Mouse (Mus musculus): ENCODE data around the gene Mpl. TPM values are rescaled to one million over a fixed set of nuclear protein-coding genes. Genes with fewer than 3 reads are reported as not detected.

The Mpl gene
- total RNA-seq (2021): not detected

DNA sequence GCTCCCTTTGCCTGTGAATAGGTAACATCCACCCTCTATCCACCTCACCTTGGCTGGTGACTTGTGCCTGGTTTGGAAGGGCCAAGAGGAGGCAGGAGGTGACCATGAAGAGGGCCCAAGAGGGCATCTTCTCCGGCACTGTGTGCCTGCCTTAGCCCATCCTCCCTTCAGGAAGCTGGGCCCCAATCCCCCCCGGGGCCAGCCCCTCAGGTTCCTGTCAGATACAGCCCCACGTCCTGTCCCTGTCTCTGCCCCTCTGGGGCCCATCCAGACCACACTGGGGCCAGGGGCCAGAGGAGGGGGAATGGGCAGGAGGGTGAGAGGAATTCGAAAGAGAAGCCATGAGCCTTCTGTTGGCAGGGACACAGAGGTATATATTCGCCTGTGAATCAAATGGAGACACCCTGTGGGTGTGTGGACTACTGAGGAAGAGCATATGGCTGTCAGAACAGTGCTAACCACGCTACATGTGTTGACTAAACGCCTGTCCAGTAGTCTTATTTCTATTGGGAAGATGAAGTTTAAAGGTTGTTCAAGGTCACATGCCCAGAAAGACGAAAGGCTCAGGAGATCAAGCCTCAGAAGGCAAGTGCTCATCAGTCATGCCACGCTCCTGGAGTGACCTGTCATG, at the start of gene Mpl:
Mpl (minus strand) TSS at position 169 of the 631 bp plus-strand sequence.
- DNase-seq: no peak

DNA sequence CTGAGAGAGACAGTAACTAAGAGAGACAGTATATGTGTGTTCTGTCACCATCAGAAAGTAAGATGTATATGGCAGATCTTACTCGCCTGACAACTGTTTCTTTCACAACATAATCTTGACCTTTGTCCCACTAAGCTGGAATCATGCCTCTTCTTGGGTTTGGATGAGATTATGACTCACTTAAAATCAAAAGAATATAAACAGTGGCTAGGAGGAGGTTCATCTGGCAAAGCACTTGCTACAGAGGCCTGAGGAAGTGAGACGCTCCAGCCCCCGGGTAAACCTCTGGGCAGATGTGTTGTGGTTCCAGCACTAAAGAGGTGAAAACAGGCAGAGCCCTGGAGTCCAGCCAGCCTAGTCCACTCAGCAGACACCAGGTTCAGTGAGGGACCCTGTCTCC, 48.2 kb upstream of the Mpl start:
- DNase-seq: no peak

- no peak for DNase-seq
Measured at GRCm38 (mm10) chr4:118500792-118501191, 43.5 kb upstream of the Mpl start.

- no peak for DNase-seq
Measured at GRCm38 (mm10) chr4:118500171-118500724, 42.9 kb upstream of the Mpl start.

GRCm38 (mm10) chr4:118490461-118490860, 33.1 kb upstream of the Mpl start:
- no peak for DNase-seq

DNA sequence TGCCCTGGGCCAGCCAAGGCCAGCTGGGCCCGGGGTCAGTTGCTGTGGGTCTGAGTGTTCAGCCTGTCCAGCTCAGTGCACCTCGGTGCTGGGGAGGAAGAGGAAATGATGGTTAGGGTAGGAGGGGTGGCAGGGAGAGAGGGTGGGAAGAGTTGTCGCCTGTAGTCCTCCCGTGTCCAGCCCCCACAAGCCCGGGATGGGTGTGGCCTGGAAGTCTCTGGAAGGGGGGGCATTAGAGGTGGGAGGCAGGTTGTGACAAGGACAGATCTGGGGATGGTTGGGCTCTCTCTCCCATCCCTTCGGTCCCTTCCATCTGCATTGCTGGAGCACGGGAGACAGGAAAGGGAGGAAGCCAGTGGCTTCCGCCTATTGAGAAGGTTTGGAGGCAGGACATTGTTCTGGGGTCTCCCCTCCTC, 32.4 kb upstream of the Mpl start, which contains the start of gene Tie1:
Tie1 (minus strand) TSS at position 345 of the 416 bp plus-strand sequence.
- no peak for DNase-seq

GRCm38 (mm10) chr4:118476773-118477530, 19.6 kb upstream of the Mpl start:
- no peak for DNase-seq

- DNase-seq: no peak
Measured at GRCm38 (mm10) chr4:118472687-118473086, 15.4 kb upstream of the Mpl start.

DNA sequence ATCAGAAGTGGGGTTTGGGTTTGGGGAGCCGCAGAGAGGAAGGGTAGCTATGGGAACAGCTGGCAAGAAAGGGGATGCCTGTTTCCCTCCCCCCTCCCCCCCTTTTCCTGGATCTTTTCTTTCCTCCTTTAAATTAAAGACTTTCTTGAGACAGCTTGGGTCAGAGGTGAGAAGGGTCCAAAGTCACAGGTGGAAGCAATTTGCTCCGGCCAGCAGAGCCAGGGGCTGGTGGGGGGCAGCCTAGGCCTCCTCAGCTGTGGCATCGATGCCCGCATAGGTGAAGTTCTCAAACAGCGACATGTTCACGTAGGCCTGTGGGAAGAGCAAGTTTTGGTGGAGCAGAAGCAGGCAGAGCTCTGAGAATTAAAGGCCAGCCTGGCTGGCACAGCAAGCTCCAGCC, 14.0 kb upstream of the Mpl start:
- DNase-seq: no peak

- no peak for DNase-seq
Measured at GRCm38 (mm10) chr4:118465697-118466163, 8.4 kb upstream of the Mpl start.

DNA sequence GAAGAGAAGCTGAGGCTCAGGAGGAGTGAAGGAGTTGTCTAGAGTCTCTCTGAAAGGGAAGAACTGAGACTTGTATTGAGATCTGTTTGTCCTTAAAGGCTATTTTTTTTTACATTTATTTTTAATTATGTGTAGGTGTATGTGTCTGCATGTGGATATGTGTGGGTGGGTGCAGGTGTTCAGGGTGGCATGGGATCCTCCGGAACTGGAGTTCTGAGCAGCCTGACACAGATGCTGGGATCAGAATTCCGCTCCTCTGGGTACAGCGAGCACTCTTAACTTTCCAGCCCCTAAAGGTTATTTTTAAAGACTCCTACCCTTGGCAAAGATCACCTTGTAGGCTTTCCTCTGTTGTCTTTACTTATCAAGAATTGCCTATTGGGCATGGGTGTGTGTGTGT, 7.6 kb upstream of the Mpl start:
- DNase-seq: no peak

GRCm38 (mm10) chr4:118446415-118447153, 10.7 kb downstream of the Mpl start:
- no peak for DNase-seq

- no peak for DNase-seq
Measured at GRCm38 (mm10) chr4:118445781-118446414, 11.4 kb downstream of the Mpl start.

- no peak for DNase-seq
Measured at GRCm38 (mm10) chr4:118445088-118445487, 12.2 kb downstream of the Mpl start.

DNA sequence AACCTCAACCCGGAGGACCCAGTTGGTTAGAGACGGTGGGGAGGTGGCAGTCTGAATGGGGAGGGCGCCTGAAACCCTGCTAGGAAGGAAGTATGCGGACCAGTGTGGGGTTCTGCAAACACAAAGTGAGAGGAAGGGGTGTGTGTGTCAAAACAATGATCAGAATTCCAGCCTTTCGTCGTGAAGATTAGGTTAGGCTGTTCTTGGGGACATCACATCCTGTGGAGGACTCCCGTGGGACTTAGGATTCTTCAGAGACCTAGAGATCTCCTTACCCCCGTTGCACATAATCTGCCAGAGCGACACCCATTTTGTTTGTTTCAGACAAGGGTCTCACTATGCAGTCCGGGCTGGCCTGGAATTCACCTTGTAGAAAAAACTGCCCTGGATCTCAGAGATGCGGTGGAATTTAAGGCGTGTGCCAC, 19.5 kb downstream of the Mpl start:
- DNase-seq: no peak

GRCm38 (mm10) chr4:118436820-118437603, 20.3 kb downstream of the Mpl start, which contains the start of gene Cdc20:
TSS of gene Cdc20 (minus strand) at chr4:118437352.
- peak; percentile 83 to 86 for DNase-seq

GRCm38 (mm10) chr4:118432332-118432731, 25.0 kb downstream of the Mpl start:
- DNase-seq: no peak

DNA sequence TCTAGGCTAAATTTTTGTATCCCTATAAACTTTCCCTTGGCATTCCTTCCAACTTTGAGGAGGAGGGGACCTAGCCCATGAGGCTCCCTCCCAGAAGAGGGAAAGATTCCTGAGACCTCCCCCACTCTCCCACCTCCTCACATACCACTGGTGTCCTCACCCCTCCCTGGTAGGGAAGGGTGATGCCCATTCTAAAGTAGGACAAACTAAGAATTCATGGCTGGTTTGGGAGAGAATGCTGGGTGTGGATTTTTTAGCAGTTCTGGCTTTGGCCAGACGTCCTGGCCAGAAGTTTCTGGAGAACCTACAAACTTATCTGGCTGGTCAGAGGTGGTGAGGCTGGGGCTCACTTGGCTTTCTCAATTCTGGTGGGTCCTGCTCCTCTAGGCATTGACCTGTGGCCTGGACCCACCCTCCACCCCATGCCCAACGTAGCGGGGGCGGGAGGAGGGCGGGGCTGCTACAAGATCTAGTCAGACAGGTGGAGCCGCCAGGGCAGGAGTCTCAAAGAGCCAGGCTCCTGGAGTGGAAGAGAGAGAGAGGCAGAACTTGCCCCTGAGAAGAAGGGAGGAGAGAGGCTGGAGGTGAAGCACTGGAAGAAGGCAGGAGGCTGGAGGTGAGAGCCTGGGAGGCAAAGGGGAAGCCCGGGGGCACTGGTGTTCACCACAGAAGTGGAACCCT, 28.0 kb downstream of the Mpl start:
- no peak for DNase-seq

- no peak for DNase-seq
Measured at GRCm38 (mm10) chr4:118428531-118429214, 28.6 kb downstream of the Mpl start.
